Mouse (Mus musculus) liver, embryonic 15.5 days (tissue): ENCODE results near the gene Ltbp1. TPM values are rescaled to one million over a fixed set of nuclear protein-coding genes. Genes with fewer than 3 reads are reported as not detected.

ENCODE experiments used
- ATAC-seq: fragments of 200-750 bp; cut with Nextera tagmentation; 2 replicates; pipeline ENCODE4 v1.8.0; 2017; ENCODE audit warnings: moderate number of reproducible peaks, mild to moderate bottlenecking, moderate library complexity; ENCODE audit not compliant: insufficient read depth
- H3K27ac ChIP-seq: fragments of 300-500 bp; sonication (generic); replicated peaks from 2 replicates; pipeline ENCODE4 v1.5.1; 2015; ENCODE audit warnings: mild to moderate bottlenecking, inconsistent platforms
- H3K27me3 ChIP-seq: fragments of 300-500 bp; sonication (generic); 2 replicates; pipeline ENCODE4 v1.6.1; 2015; ENCODE audit warnings: mild to moderate bottlenecking, inconsistent platforms
- H3K36me3 ChIP-seq: fragments of 300-500 bp; sonication (generic); replicated peaks from 2 replicates; pipeline ENCODE4 v1.6.1; 2015; ENCODE audit warnings: moderate library complexity, mild to moderate bottlenecking, inconsistent platforms
- H3K4me1 ChIP-seq: fragments of 300-500 bp; sonication (generic); replicated peaks from 2 replicates; pipeline ENCODE4 v1.6.1; 2015; ENCODE audit warnings: inconsistent platforms
- H3K4me2 ChIP-seq: fragments of 300-500 bp; sonication (generic); 2 replicates; pipeline ENCODE4 v1.6.1; 2015; ENCODE audit warnings: moderate library complexity, mild to moderate bottlenecking, inconsistent platforms
- H3K4me3 ChIP-seq: fragments of 300-500 bp; sonication (generic); replicated peaks from 2 replicates; pipeline ENCODE4 v1.5.1; 2015; ENCODE audit warnings: mild to moderate bottlenecking, inconsistent platforms
- H3K9ac ChIP-seq: fragments of 300-500 bp; sonication (generic); 2 replicates; pipeline ENCODE4 v1.6.1; 2015; ENCODE audit warnings: moderate library complexity, mild to moderate bottlenecking, inconsistent platforms
- H3K9me3 ChIP-seq: fragments of 300-500 bp; sonication (generic); replicated peaks from 2 replicates; pipeline ENCODE4 v1.6.1; 2016; ENCODE audit warnings: inconsistent platforms
- WGBS: fragments of 180-500 bp; shearing (Covaris S2); methylation state at CpG from one replicate; pipeline ENCODE4 v1.1.7; 2015; ENCODE audit warnings: mixed read lengths; ENCODE audit not compliant: insufficient replicate concordance; 5-methylcytosine and 5-hydroxymethylcytosine counted together
- polyA plus RNA-seq: library from polyadenylated mRNA; unstranded; fragments of >200 nt; fragmentation: Nextera tagmentation; extraction: Ambion mirVana; gene quantifications from 2 replicates; pipeline ENCODE4 v1.2.1, GENCODE M21; 2015

Gene Ltbp1
- polyA plus RNA-seq, 1 experiment from 2014 or later = 1.8 TPM

DNA sequence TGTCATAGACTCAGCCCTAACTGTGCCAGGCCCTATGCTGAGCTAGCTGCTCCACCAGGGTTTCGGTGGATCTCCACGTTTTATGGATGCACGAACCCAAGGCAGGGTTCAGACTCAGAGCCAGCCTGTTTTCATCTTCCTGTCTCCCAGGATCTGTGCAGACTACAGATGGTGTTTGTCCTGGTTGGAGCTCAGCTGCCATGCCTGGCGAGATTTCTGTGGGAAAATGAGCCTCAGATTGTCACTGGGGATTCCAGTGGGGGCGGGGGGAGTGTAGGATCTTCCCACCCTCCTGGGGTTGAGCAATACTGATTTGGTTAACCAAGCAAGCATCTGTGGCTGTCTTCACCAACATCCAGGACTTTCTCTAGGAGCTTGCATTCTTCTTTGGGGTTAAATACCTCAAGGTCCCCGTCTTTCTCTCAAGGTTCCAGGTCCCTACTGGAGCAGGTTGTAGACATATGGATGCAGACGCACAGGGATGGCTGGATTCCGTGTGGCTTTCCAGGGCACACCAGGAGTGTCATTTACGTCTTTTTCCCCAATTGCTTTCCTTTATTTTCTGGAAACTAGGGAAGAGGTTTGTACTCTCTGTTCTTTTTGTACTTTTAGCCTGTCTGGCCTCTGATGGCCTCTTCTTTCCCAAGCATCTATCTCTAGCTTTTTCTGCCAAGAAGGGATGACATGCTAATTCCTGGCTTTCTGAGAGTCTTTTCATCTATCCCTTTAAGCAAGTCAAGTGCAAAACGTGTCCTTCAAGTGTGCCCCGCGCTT, 22.2 kb downstream of the Ltbp1 start:
- Histone ChIP-seq H3K4me1 (no peaks in the 10 kb centered on the region), H3K27ac (no peak overlapping the region), H3K27me3 (no peaks in the 10 kb centered on the region), H3K36me3 (no peaks in the 10 kb centered on the region), H3K9me3 (no peaks in the 10 kb centered on the region), H3K9ac (no peak overlapping the region), H3K4me3 (no peak overlapping the region), H3K4me2 (no peak overlapping the region)
- no peak for ATAC-seq
- WGBS = 73% methylated on average over 12 of the region's 12 CpGs

- 70% methylated on average over 14 of the region's 14 CpGs for WGBS
- Histone ChIP-seq H3K4me1 (no peaks in the 10 kb centered on the region), H3K9ac (no peak overlapping the region), H3K27ac (no peak overlapping the region), H3K9me3 (no peaks in the 10 kb centered on the region), H3K27me3 (no peaks in the 10 kb centered on the region), H3K36me3 (no peaks in the 10 kb centered on the region), H3K4me2 (no peak overlapping the region), H3K4me3 (no peak overlapping the region)
- ATAC-seq = no peak
Observed at GRCm38 (mm10) chr17:75033356-75033755, 28.0 kb downstream of the Ltbp1 start.

DNA sequence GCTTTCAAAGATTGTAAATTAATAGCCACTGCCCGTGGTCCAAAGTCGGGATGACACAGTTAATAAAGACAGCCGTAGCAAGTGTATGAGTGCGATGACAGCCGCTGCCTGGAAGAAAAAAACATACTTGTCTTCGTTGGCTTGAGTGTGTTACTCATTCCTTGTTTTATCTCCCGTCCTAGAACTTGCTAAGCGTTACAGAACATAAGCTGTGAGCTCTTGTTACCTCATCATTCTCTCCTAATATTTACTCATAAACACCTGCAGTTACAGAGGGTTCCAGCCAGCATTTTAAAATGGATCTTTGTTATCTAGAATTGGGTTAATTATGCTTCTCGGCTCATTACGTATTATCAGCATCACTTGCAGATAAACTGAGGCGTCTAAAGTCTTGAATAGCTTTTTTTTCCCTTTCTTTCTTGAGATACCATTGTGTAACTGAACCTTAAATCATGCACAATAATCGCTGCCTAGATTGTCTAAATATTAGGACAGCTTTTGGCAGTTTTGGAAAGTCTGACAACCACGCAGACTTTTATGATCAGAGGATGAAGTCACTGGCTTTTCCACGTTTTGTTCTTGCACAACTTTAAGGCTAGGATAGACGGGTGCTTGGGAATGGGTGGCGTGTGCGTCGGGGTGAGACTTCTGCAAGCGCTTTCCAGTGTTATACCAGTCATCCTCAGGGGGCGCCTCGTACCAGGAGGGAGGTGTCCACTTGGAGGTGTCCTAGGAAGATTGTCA, 28.7 kb downstream of the Ltbp1 start:
- H3K4me3 ChIP-seq = no peak overlapping the region
- no peaks in the 10 kb centered on the region for H3K27me3 ChIP-seq
- no peak overlapping the region for H3K4me2 ChIP-seq
- H3K4me1 ChIP-seq = no peaks in the 10 kb centered on the region
- no peaks in the 10 kb centered on the region for H3K36me3 ChIP-seq
- no peak overlapping the region for H3K9ac ChIP-seq
- H3K27ac ChIP-seq = no peak overlapping the region
- no peaks in the 10 kb centered on the region for H3K9me3 ChIP-seq
- WGBS = 77% methylated on average over 21 of the region's 21 CpGs
- no peak for ATAC-seq

DNA sequence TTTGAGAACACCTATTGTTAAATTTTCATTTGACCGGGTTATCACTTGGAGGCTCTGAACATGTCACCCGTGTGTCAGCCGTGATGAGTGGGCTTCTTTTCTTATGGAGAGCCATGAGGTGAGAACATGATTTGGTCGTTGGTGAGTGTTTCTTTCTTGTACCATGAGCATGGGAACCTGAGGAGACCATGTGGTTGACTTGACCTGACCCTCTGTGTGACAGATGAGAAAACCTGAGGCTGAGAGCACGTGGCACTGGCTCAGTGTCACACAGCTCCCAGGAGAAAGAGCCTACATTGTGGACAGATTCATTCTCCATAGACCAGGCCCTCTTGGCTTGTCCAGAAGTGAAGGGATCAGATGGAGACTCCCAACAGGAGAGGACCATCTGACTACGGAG, 31.5 kb downstream of the Ltbp1 start:
- no peak overlapping the region for H3K9ac ChIP-seq
- H3K4me2 ChIP-seq = no peak overlapping the region
- no peak overlapping the region for H3K27ac ChIP-seq
- H3K4me3 ChIP-seq = no peak overlapping the region
- H3K36me3 ChIP-seq = no peaks in the 10 kb centered on the region
- no peak for ATAC-seq
- H3K4me1 ChIP-seq = no peaks in the 10 kb centered on the region
- 58% methylated on average over 6 of the region's 6 CpGs for WGBS
- H3K9me3 ChIP-seq = no peaks in the 10 kb centered on the region
- H3K27me3 ChIP-seq = no peaks in the 10 kb centered on the region

DNA sequence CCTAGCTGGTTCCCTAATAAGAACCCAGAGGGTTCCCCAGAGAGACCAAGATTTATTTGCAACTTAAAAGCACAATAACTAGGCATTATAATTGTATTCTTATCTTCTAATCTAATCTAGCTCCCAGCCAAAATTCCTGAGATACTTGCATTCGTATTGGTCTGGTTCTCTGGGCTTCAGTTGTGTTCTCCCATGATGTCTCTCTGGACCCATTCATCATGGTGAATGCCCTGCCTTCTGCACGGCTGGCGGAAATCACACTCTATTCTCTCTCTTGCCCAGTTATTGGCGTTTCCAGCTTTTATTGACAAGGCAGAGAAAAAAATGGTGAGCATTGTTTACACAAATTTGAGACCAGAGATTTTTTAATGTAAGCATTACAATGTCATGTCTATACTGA, 33.6 kb downstream of the Ltbp1 start:
- Histone ChIP-seq H3K4me2 (no peak overlapping the region), H3K27ac (no peak overlapping the region), H3K9me3 (no peaks in the 10 kb centered on the region), H3K27me3 (no peaks in the 10 kb centered on the region), H3K4me3 (no peak overlapping the region), H3K36me3 (no peaks in the 10 kb centered on the region), H3K4me1 (no peaks in the 10 kb centered on the region), H3K9ac (no peak overlapping the region)
- 62% methylated on average over 4 of the region's 4 CpGs for WGBS
- no peak for ATAC-seq

GRCm38 (mm10) chr17:75049366-75049969, 44.1 kb downstream of the Ltbp1 start:
- H3K4me2 ChIP-seq = no peak overlapping the region

DNA sequence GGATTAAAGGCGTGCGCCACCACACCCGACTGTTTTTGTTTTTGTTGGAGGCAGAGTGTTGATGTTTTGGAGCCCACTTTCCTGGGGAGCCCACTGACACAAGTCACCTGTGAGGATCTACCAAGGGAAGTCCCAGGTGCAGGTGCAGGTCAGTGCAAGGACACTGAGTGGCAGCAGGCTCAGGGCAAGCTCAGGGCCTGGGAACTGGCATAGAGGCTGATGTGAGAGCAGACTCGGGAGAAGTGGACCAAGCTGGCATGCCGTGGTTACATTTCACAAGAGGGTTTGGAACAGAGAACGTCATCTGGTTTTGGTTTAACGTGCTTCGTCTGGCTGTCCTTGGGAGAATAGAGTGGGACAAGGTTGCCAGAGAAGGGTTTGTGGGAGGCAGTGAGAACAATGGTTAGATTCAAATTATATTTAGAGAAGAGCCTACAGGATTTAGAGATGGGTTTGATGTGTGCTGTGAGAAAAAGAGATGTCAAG, 46.1 kb downstream of the Ltbp1 start:
- Histone ChIP-seq H3K4me2 (no peak overlapping the region), H3K4me3 (no peak overlapping the region), H3K36me3 (no peaks in the 10 kb centered on the region), H3K27me3 (no peaks in the 10 kb centered on the region), H3K27ac (no peak overlapping the region), H3K4me1 (no peaks in the 10 kb centered on the region), H3K9me3 (no peaks in the 10 kb centered on the region), H3K9ac (no peak overlapping the region)
- ATAC-seq = no peak
- 75% methylated on average over 8 of the region's 8 CpGs for WGBS

More at GRCm38 (mm10) chr17:75049366-75049969, 44.1 kb downstream of the Ltbp1 start:
- Histone ChIP-seq H3K27me3 (no peaks in the 10 kb centered on the region), H3K36me3 (no peaks in the 10 kb centered on the region), H3K9ac (no peak overlapping the region), H3K4me3 (no peak overlapping the region), H3K9me3 (no peaks in the 10 kb centered on the region), H3K4me1 (no peaks in the 10 kb centered on the region), H3K27ac (no peak overlapping the region)
- ATAC-seq = no peak
- WGBS = 73% methylated on average over 8 of the region's 8 CpGs

DNA sequence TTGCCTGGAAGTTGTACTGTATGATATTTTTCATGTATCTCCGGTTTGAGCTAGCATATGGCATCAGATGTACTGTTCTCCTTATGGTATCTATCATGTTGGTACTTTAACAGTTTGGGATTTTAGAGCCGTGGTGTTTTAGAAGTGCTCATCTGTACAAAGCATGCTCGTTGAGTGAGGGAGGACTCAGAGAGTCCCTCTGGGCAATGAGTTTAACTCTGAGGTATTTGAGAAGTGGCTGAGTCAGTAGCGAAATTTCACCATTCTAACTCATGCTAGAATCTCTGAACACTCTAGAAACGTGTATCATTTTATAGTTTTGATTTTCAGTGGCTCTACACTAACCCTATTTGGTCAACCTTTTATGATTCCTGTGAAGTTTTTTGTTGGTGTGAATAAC, 49.9 kb downstream of the Ltbp1 start:
- WGBS = 64% methylated on average over 5 of the region's 5 CpGs
- no peak overlapping the region for H3K4me2 ChIP-seq
- H3K9me3 ChIP-seq = no peaks in the 10 kb centered on the region
- no peaks in the 10 kb centered on the region for H3K4me1 ChIP-seq
- no peaks in the 10 kb centered on the region for H3K27me3 ChIP-seq
- H3K27ac ChIP-seq = no peak overlapping the region
- no peak overlapping the region for H3K4me3 ChIP-seq
- ATAC-seq = no peak
- H3K9ac ChIP-seq = no peak overlapping the region
- H3K36me3 ChIP-seq = no peaks in the 10 kb centered on the region

- no peak overlapping the region for H3K27ac ChIP-seq
- no peaks in the 10 kb centered on the region for H3K4me1 ChIP-seq
- no peaks in the 10 kb centered on the region for H3K27me3 ChIP-seq
- H3K36me3 ChIP-seq = no peaks in the 10 kb centered on the region
- H3K4me3 ChIP-seq = no peak overlapping the region
- 82% methylated on average over 6 of the region's 6 CpGs for WGBS
- no peaks in the 10 kb centered on the region for H3K9me3 ChIP-seq
- no peak overlapping the region for H3K9ac ChIP-seq
- H3K4me2 ChIP-seq = no peak overlapping the region
- ATAC-seq = no peak
Observed at GRCm38 (mm10) chr17:75055961-75056360, 50.6 kb downstream of the Ltbp1 start.

DNA sequence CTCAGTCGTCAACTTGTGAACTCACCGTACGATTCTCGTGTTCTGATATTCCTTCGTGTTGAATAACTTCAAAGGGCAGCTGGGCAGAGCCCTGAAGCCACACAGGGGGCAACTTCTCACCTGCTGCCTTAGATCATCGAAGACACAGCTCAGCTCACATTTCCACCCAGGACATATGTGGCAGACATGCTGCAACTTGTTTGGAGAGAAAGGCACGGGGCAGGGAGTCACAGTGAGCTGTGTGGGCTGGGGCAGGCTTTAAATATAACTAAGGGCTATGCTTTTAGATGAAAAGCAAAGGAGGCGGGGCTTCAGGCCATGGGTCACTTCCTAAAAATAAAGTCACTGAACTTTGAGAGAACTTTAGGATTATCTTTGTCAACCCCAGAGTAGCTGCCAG, 51.3 kb downstream of the Ltbp1 start:
- H3K36me3 ChIP-seq = no peaks in the 10 kb centered on the region
- WGBS = 63% methylated on average over 8 of the region's 8 CpGs
- H3K4me2 ChIP-seq = no peak overlapping the region
- no peak for ATAC-seq
- no peak overlapping the region for H3K9ac ChIP-seq
- no peaks in the 10 kb centered on the region for H3K27me3 ChIP-seq
- H3K9me3 ChIP-seq = no peaks in the 10 kb centered on the region
- H3K27ac ChIP-seq = no peak overlapping the region
- no peak overlapping the region for H3K4me3 ChIP-seq
- H3K4me1 ChIP-seq = no peaks in the 10 kb centered on the region

DNA sequence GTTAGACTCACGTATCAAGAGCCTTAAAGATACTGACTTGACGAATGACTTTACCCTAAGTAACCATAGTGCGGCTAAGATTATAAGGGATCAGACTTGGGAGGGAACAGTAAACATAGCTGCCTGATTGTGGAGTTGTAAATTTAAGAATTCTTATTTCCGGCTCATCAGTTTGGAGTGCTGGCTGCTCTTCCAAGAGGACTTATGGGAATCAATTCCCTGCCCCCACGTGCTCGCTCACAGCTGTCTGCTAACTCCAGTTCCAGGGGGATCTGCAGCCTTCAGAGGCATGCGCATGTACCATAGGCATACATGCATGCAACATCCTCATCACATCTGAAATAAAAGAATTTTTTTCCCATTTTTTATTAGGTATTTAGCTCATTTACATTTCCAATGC, 61.0 kb downstream of the Ltbp1 start:
- H3K4me3 ChIP-seq = no peak overlapping the region
- no peak for ATAC-seq

More for the DNA sequence above, 61.0 kb downstream of the Ltbp1 start:
- Histone ChIP-seq H3K4me1 (peaks cover 4% of the 10 kb centered on the region), H3K27me3 (no peaks in the 10 kb centered on the region), H3K9me3 (no peaks in the 10 kb centered on the region), H3K36me3 (no peaks in the 10 kb centered on the region), H3K4me2 (no peak overlapping the region), H3K27ac (no peak overlapping the region), H3K9ac (no peak overlapping the region)
- 81% methylated on average over 7 of the region's 7 CpGs for WGBS
